Mouse (Mus musculus) heart, embryonic 11.5 days (tissue): ENCODE results near the gene Rcor1. TPM values are rescaled to one million over a fixed set of nuclear protein-coding genes. Genes with fewer than 3 reads are reported as not detected.

Source experiments
- ATAC-seq: fragments of 200-750 bp; cut with Nextera tagmentation; replicated peaks from 2 replicates; pipeline ENCODE4 v1.8.0; 2017; ENCODE audit warnings: moderate library complexity; ENCODE audit not compliant: insufficient number of reproducible peaks, low FRiP score, low TSS enrichment
- H3K27ac ChIP-seq: fragments of 300-500 bp; sonication (generic); 2 replicates; pipeline ENCODE4 v1.5.1; 2014; ENCODE audit warnings: mild to moderate bottlenecking, low read depth, low read length
- H3K27me3 ChIP-seq: fragments of 300-500 bp; sonication (generic); 2 replicates; pipeline ENCODE4 v1.6.1; 2014; ENCODE audit warnings: mild to moderate bottlenecking, low read length, mixed read lengths; ENCODE audit not compliant: control insufficient read depth, insufficient read depth
- H3K36me3 ChIP-seq: fragments of 300-500 bp; sonication (generic); 2 replicates; pipeline ENCODE4 v1.6.1; 2014; ENCODE audit warnings: mild to moderate bottlenecking, low read length, moderate library complexity, mixed read lengths; ENCODE audit not compliant: control insufficient read depth, insufficient read depth
- H3K4me1 ChIP-seq: fragments of 300-500 bp; sonication (generic); 2 replicates; pipeline ENCODE4 v1.6.1; 2014; ENCODE audit warnings: low read length; ENCODE audit not compliant: control insufficient read depth, insufficient read depth
- H3K4me2 ChIP-seq: fragments of 300-500 bp; sonication (generic); 2 replicates; pipeline ENCODE4 v1.6.1; 2014; ENCODE audit warnings: mild to moderate bottlenecking, moderate library complexity
- H3K4me3 ChIP-seq: fragments of 300-500 bp; sonication (generic); 2 replicates; pipeline ENCODE4 v1.5.1; 2014; ENCODE audit warnings: low read depth, low read length
- H3K9ac ChIP-seq: fragments of 300-500 bp; sonication (generic); 2 replicates; pipeline ENCODE4 v1.6.1; 2014; ENCODE audit warnings: mild to moderate bottlenecking, low read depth, low read length, moderate library complexity
- H3K9me3 ChIP-seq: fragments of 300-500 bp; sonication (generic); replicated peaks from 2 replicates; pipeline ENCODE4 v1.6.1; 2016; ENCODE audit warnings: low read length; ENCODE audit not compliant: control insufficient read depth
- WGBS: fragments of 180-500 bp; shearing (Covaris S2); extraction: QIAGEN DNeasy Blood & Tissue Kit; methylation state at CpG from one replicate; pipeline ENCODE4 v1.1.7; 2014; ENCODE audit not compliant: insufficient replicate concordance; 5-methylcytosine and 5-hydroxymethylcytosine counted together
- polyA plus RNA-seq: library from polyadenylated mRNA; unstranded; fragments of >200 nt; fragmentation: Nextera tagmentation; extraction: Ambion mirVana; gene quantifications from 2 replicates; pipeline ENCODE4 v1.2.1, GENCODE M21; 2014

The Rcor1 gene
- polyA plus RNA-seq, 1 experiment from 2014 or later, result 11.9 TPM

DNA sequence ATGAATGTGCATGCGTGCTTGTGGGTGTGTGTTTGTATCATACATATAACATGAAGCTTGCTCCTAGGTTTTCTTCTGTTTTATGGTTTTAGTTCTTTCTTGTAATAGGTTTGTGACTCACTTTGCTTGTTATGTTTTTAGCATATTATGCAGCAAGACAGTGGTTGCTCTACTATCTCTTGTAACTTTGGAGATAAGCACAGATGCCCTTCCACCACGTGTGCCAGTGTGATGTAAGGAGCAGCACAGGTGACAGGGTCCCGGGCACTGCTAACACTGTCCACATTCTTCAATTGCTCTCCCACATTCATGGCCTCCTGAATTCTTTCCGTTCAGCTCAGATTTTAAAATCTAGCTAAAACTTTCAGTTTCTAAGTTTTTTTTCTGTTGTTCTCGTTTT is 6.3 kb upstream of the Rcor1 start:
- H3K27me3 ChIP-seq, result 0 out of 2 replicates have a peak, but pooled peaks cover 3% of the 10 kb centered on the region
- no peaks in the 10 kb centered on the region for H3K36me3 ChIP-seq
- no peak overlapping the region for H3K9ac ChIP-seq
- no peak overlapping the region for H3K4me3 ChIP-seq
- no peak for ATAC-seq
- no peak overlapping the region for H3K4me2 ChIP-seq
- 75% methylated on average over 5 of the region's 5 CpGs for WGBS
- H3K4me1 ChIP-seq, result peaks cover 30% of the 10 kb centered on the region
- no peak overlapping the region for H3K27ac ChIP-seq
- no peaks in the 10 kb centered on the region for H3K9me3 ChIP-seq

DNA sequence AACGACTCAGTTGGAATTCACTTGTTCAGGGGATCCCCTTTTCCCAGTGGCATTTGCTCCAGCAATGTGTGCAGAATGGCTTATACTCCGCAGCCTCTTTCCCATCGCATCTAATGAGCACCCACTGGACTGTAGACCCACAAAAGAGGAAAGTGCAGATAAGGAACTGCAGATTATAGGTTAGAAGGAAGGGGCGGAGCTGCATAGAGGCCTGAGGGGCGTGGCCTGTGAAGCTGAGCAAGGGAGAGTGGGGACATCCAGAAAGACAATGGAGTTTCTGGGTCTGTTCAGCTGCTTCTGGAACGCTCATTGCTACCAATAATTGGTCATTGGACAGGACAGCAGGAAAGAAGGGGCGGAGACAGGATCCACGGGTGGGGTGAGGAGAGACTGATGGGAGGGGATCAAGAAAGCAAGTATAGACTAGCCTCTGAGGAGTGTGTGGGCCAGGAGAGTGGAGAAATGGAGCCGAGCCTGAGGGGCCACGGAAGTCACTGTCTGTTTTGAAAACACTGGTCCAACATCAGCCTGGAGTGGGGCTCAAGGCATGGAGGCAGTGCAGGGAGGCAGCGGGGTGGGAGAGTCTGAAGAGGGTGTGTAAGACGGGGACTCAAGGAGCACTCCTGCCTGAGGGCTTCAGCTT is 3.8 kb upstream of the Rcor1 start:
- ATAC-seq, result no peak
- no peaks in the 10 kb centered on the region for H3K27me3 ChIP-seq
- H3K9ac ChIP-seq, result no peak overlapping the region

DNA sequence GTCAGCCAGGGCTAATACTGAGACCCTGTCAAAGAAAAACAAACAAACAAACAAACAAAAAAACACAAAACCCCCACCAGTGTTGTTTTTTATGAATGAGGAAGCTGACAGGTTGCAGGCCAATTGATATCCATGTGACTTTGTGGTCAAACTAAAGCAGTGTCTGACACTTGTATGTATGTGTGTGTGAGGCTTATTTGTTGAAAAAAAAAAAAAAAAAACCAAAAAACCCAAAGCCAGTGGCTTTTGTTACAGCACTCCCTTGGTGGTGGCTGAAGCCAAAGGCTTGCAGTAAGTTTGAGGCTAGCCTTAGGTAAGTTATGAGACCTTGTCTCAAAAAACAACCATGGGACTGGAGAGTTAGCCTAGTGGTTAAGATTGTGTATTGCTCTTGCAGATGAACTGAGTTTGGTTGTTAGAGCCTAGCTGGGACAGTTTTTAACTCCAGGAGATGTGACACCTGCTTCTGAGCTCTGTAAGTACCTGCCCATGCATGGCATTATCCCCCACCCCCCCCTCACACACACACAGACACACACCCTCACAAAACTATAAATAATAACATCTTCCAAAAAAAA is 2.9 kb upstream of the Rcor1 start:
- Histone ChIP-seq H3K9me3 (no peaks in the 10 kb centered on the region), H3K27me3 (no peaks in the 10 kb centered on the region), H3K4me1 (peaks cover 23% of the 10 kb centered on the region), H3K4me3 (no peak overlapping the region), H3K27ac (no peak overlapping the region), H3K4me2 (no peak overlapping the region), H3K9ac (no peak overlapping the region), H3K36me3 (no peaks in the 10 kb centered on the region)
- no peak for ATAC-seq

More for the DNA sequence above, 3.8 kb upstream of the Rcor1 start:
- peaks cover 16% of the 10 kb centered on the region for H3K4me1 ChIP-seq
- WGBS, result 58% methylated on average over 12 of the region's 12 CpGs
- no peaks in the 10 kb centered on the region for H3K9me3 ChIP-seq
- peak overlapping the region; percentile 29 for H3K4me2 ChIP-seq
- no peak overlapping the region for H3K4me3 ChIP-seq
- no peaks in the 10 kb centered on the region for H3K36me3 ChIP-seq
- no peak overlapping the region for H3K27ac ChIP-seq

DNA sequence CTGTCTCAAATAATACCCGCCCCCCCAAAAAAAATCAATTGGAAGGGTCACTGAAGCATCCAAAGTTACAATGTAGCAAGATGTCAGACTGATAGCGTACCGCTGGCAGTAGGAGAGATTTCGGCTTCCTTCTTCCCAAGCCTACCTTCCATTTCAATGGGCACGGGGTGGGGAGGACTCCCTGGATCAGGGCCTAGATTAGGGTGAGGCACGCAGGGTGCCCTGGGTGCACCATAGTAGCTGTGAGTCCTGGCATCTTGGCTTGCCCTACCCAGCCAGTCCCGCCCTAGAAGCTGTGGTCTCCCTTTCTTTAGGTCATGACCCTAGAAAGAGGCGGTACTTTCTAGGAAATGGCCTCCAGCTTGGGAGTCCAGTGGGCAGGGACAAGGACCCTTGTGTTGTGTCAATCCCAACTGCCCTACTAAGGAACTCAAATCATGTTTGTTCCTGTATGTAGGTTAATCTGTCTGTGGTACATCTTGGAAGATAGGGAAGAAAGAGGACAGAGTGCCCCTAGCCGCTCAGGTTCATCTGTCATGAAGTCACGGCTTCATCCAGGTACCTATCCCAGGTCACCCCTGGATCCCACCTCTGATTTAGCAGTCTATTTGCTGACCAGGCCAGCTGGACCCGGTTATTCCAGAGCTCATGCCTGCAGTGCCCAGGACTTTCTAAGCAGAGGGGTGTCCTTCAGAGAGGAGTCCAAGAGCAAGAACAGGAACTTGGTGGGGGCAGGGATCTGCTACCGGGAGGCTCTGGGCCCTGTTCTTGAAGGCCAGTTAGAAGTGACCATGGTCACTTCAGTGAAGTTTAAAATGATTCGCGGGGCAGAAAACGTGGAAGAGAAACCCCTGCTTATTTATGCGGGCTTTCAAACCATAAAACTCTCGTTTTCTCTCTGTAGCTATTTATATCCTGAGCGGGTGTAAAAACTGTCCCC is 1.6 kb upstream of the Rcor1 start:
- Histone ChIP-seq H3K4me1 (peaks cover 27% of the 10 kb centered on the region), H3K4me2 (peak overlapping the region; percentile 94), H3K9ac (peak overlapping the region; percentile 93), H3K4me3 (peak overlapping the region; percentile 98), H3K27ac (peak overlapping the region; percentile 99), H3K9me3 (no peaks in the 10 kb centered on the region), H3K27me3 (no peaks in the 10 kb centered on the region), H3K36me3 (peaks cover under 1% of the 10 kb centered on the region; the same call in 1 of the 2 replicates)
- WGBS, result 49% methylated on average over 18 of the region's 18 CpGs
- ATAC-seq, result no peak

DNA sequence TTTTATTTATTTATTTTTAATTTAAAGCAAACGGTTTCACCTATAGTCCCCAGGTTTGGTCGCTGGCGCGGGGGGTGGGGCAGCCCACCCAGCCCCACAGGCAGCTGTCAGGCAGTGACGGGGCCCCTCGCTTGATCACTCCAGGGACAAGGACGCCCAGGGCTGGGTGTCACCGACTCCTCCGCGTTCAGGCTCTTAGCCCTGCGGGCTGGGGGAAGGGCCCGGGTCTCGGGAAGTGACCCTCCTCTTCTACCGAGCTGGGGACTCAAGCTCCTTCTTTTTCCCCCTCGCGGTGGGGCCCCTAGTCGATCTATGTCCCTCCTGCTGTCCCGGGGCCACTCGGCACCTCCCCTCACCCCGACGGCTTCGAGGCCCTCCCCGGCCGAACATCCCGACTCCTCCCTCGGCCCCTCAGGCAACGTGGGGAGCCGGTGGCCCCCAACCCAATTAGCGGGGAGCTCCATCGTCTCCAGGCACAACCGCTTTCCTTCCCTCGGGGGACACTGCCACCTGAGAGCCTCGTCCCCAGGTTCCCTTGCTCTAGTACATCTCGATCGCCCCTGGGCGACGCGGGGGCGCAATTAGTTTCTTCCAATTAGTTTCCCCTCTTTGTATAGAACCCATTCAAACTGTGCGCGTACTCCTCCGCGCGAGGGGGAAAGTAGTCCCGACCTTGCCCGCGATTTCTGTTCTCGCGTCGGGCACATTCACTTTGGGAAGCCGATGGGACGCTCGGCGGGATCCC is 748 bp upstream of the Rcor1 start:
- ATAC-seq, result peak; percentile 62
- WGBS, result under 1% methylated on average over 53 of the region's 54 CpGs
- peaks cover 3% of the 10 kb centered on the region; the same call in 1 of the 2 replicates for H3K36me3 ChIP-seq

DNA sequence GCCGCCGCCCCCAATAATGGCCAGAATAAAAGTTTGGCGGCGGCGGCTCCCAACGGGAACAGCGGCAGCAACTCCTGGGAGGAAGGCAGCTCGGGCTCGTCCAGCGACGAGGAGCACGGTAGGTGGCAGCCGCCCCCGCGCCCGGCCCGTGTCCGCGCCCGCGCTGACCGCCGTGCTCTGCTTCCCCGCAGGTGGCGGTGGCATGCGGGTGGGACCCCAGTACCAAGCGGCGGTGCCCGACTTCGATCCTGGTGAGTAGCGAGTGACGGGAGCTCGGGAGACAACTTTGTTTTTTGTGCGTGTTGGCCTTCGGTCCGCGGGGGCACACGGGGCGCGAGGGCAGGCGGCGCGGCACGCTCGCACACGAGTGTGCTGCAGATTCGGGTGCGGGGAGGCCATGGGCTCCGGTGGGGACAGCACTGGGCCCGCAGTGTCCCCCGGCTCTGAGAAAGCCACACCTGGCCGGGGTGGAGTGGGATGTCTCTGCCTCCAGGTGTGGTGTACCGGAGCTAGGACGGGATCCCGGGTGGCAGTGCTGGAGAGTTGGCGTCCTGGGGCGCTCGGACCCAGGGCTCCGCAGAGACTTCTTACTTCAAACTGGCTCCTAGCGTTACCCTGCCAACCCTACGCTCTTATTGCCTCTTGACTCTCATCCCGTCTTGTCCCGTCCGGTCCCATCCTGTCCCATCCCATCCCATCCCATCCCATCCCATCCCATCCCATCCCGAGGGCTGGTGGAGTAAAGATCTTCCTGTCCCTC is 800 bp downstream of the Rcor1 start:
- Histone ChIP-seq H3K9me3 (no peaks in the 10 kb centered on the region), H3K9ac (peak overlapping the region; percentile 97), H3K4me1 (peaks cover 25% of the 10 kb centered on the region), H3K27ac (peak overlapping the region; percentile 99), H3K36me3 (peaks cover 3% of the 10 kb centered on the region; the same call in 1 of the 2 replicates), H3K4me3 (peak overlapping the region; percentile 98), H3K4me2 (peak overlapping the region; percentile 94), H3K27me3 (no peaks in the 10 kb centered on the region)
- WGBS, result under 1% methylated on average over 65 of the region's 65 CpGs
- ATAC-seq, result no peak

More for the DNA sequence above, 748 bp upstream of the Rcor1 start:
- peak overlapping the region; percentile 94 for H3K4me2 ChIP-seq
- H3K9me3 ChIP-seq, result no peaks in the 10 kb centered on the region
- H3K4me1 ChIP-seq, result peaks cover 27% of the 10 kb centered on the region
- no peaks in the 10 kb centered on the region for H3K27me3 ChIP-seq
- peak overlapping the region; percentile 99 for H3K27ac ChIP-seq
- H3K4me3 ChIP-seq, result peak overlapping the region; percentile 98
- peak overlapping the region; percentile 93 for H3K9ac ChIP-seq

DNA sequence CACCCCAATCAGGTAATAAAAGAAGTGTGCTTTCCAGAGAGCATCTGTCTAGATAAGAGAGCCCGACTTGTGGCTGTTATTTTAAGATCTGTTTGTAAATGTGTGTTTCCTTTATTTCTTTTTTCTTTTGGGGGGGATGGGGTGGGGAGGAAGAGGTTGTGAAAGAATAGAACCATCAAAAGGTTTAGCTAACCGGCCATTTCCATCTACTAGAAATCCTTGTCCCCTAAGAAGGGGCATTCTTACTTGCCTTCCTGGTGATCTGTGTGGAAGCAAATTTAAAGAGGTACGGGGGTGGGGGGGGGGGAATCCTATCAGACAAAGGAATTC is 1.3 kb downstream of the Rcor1 start:
- Histone ChIP-seq H3K4me1 (peaks cover 20% of the 10 kb centered on the region), H3K9me3 (no peaks in the 10 kb centered on the region), H3K27ac (peak overlapping the region; percentile 2; the same call in 1 of the 2 replicates), H3K27me3 (no peaks in the 10 kb centered on the region), H3K4me3 (peak overlapping the region; percentile 98), H3K4me2 (peak overlapping the region; percentile 94), H3K9ac (peak overlapping the region; percentile 97), H3K36me3 (peaks cover 3% of the 10 kb centered on the region; the same call in 1 of the 2 replicates)
- 6% methylated on average over 3 of the region's 3 CpGs for WGBS
- ATAC-seq, result no peak
